Mouse (Mus musculus) C2C12 (cell line): ENCODE measurements around the gene Ncbp1.
"Not testable (repeated sequence)": the region's sequence is repeated elsewhere in the genome, so short reads cannot be mapped to it uniquely, and the experiment has no call there.

ENCODE experiments used
- CEBPB ChIP-seq: IDR thresholded peaks from one replicate; pipeline ENCODE4 v1.6.1; 2011; ENCODE audit warnings: low read depth, mild to moderate bottlenecking, control low read depth, moderate library complexity
- CTCF ChIP-seq: IDR thresholded peaks from one replicate; pipeline ENCODE4 v1.5.1; 2011; ENCODE audit not compliant: control insufficient read depth, insufficient read depth, insufficient read length
- FOSL1 ChIP-seq: IDR thresholded peaks from one replicate; pipeline ENCODE4 v1.8.0; 2011; ENCODE audit warnings: mild to moderate bottlenecking, low read length; ENCODE audit not compliant: poor library complexity, insufficient read depth, severe bottlenecking
- MAX ChIP-seq: IDR thresholded peaks from one replicate; pipeline ENCODE4 v1.6.1; 2011; ENCODE audit warnings: mild to moderate bottlenecking, control low read depth
- MYOD1 ChIP-seq: IDR thresholded peaks from one replicate; pipeline ENCODE4 v1.6.1; 2011; ENCODE audit warnings: low read depth; ENCODE audit not compliant: control insufficient read depth, insufficient read length
- MYOG ChIP-seq: IDR thresholded peaks from one replicate; pipeline ENCODE4 v1.6.1; 2011; ENCODE audit not compliant: control insufficient read depth, insufficient read length; ENCODE audit errors: extremely low read depth
- USF1 ChIP-seq: IDR thresholded peaks from one replicate; pipeline ENCODE4 v1.6.1; 2011; ENCODE audit warnings: low read depth, mild to moderate bottlenecking, control low read depth, moderate library complexity

DNA sequence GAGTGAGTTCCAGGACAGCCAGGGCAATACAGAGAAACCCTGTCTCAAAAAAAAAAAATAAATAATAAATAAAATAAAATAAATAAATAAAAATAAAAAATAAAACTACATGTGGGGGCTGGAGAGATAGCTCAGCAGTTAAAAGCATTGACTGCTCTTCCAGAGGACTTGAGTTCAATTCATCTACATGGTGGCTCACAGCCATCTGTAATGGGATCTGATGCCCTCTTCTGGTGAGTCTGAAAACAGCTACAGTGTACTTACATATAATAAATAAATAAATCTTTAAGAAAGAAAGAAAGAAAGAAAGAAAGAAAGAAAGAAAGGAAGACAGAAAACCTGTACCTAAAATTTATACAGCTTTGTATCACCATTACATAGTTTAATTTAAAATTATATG is 53.6 kb downstream of the Ncbp1 start:
- not testable (repeated sequence) for TF ChIP-seq CEBPB, CTCF, MAX, MYOD1, FOSL1, USF1, MYOG
